Mouse (Mus musculus): ENCODE data around the gene Gabarap. TPM values are rescaled to one million over a fixed set of nuclear protein-coding genes. Genes with fewer than 3 reads are reported as not detected.
"Not testable (repeated sequence)": the region's sequence is repeated elsewhere in the genome, so short reads cannot be mapped to it uniquely, and the experiment has no call there.

Gene Gabarap
- polyA plus RNA-seq, 1 experiment from 2014 or later = 437 TPM

- Histone ChIP-seq H3K9ac (replicated peaks; ENCODE audit: low read length) (no peak overlapping the region), H3K27ac (ENCODE audit: low read length) (no peak overlapping the region), H3K4me1 (ENCODE audit: insufficient read depth, low read length) (peaks cover 12% of the 10 kb centered on the region), H3K36me3 (ENCODE audit: insufficient read depth, low read length) (peaks cover 85% of the 10 kb centered on the region), H3K27me3 (ENCODE audit: insufficient read depth, low read length) (no peaks in the 10 kb centered on the region), H3K4me2 (replicated peaks; ENCODE audit: low read depth, low read length) (no peak overlapping the region), H3K4me3 (ENCODE audit: low read length) (no peak overlapping the region), H3K9me3 (ENCODE audit: low read length) (no peaks in the 10 kb centered on the region)
- 73% methylated on average over 6 of the region's 6 CpGs for WGBS
- no peak for ATAC-seq (ENCODE audit: low FRiP score, low TSS enrichment)
Observed at GRCm38 (mm10) chr11:70010033-70010432, 19.1 kb downstream of the Gabarap start.

GRCm38 (mm10) chr11:70010548-70010947 is 19.6 kb downstream of the Gabarap start:
- Histone ChIP-seq H3K4me1 (ENCODE audit: insufficient read depth, low read length) (peaks cover 14% of the 10 kb centered on the region), H3K9ac (replicated peaks; ENCODE audit: low read length) (no peak overlapping the region), H3K36me3 (ENCODE audit: insufficient read depth, low read length) (peaks cover 80% of the 10 kb centered on the region), H3K4me3 (ENCODE audit: low read length) (no peak overlapping the region), H3K9me3 (ENCODE audit: low read length) (no peaks in the 10 kb centered on the region), H3K4me2 (replicated peaks; ENCODE audit: low read depth, low read length) (no peak overlapping the region), H3K27ac (ENCODE audit: low read length) (no peak overlapping the region), H3K27me3 (ENCODE audit: insufficient read depth, low read length) (no peaks in the 10 kb centered on the region)
- WGBS = 83% methylated on average over 12 of the region's 12 CpGs
- no peak for ATAC-seq (ENCODE audit: low FRiP score, low TSS enrichment)

- Histone ChIP-seq H3K27me3 (ENCODE audit: insufficient read depth, low read length) (no peaks in the 10 kb centered on the region), H3K27ac (ENCODE audit: low read length) (no peak overlapping the region), H3K9me3 (ENCODE audit: low read length) (no peaks in the 10 kb centered on the region), H3K4me1 (ENCODE audit: insufficient read depth, low read length) (peaks cover 16% of the 10 kb centered on the region), H3K36me3 (ENCODE audit: insufficient read depth, low read length) (peaks cover 76% of the 10 kb centered on the region), H3K4me2 (replicated peaks; ENCODE audit: low read depth, low read length) (no peak overlapping the region), H3K9ac (replicated peaks; ENCODE audit: low read length) (no peak overlapping the region), H3K4me3 (ENCODE audit: low read length) (no peak overlapping the region)
- no peak for ATAC-seq (ENCODE audit: low FRiP score, low TSS enrichment)
- WGBS = 87% methylated on average over 10 of the region's 10 CpGs
Observed at GRCm38 (mm10) chr11:70010961-70011360, 20.0 kb downstream of the Gabarap start.

- no peak overlapping the region for H3K27ac ChIP-seq (ENCODE audit: low read length)
- peaks cover 29% of the 10 kb centered on the region for H3K4me1 ChIP-seq (ENCODE audit: insufficient read depth, low read length)
- H3K36me3 ChIP-seq (ENCODE audit: insufficient read depth, low read length) = peaks cover 57% of the 10 kb centered on the region
- H3K4me3 ChIP-seq (ENCODE audit: low read length) = no peak overlapping the region
- H3K4me2 ChIP-seq (replicated peaks; ENCODE audit: low read depth, low read length) = no peak overlapping the region
- no peak overlapping the region for H3K9ac ChIP-seq (replicated peaks; ENCODE audit: low read length)
- H3K27me3 ChIP-seq (ENCODE audit: insufficient read depth, low read length) = no peaks in the 10 kb centered on the region
- 89% methylated on average over 9 of the region's 9 CpGs for WGBS
- no peak for ATAC-seq (ENCODE audit: low FRiP score, low TSS enrichment)
- H3K9me3 ChIP-seq (ENCODE audit: low read length) = no peaks in the 10 kb centered on the region
Observed at GRCm38 (mm10) chr11:70012931-70013330, 22.0 kb downstream of the Gabarap start.

- Histone ChIP-seq H3K9me3 (ENCODE audit: low read length) (no peaks in the 10 kb centered on the region), H3K27me3 (ENCODE audit: insufficient read depth, low read length) (no peaks in the 10 kb centered on the region), H3K27ac (ENCODE audit: low read length) (no peak overlapping the region), H3K36me3 (ENCODE audit: insufficient read depth, low read length) (peaks cover 52% of the 10 kb centered on the region), H3K9ac (replicated peaks; ENCODE audit: low read length) (no peak overlapping the region), H3K4me1 (ENCODE audit: insufficient read depth, low read length) (peaks cover 32% of the 10 kb centered on the region), H3K4me2 (replicated peaks; ENCODE audit: low read depth, low read length) (no peak overlapping the region), H3K4me3 (ENCODE audit: low read length) (no peak overlapping the region)
- 87% methylated on average over 3 of the region's 3 CpGs for WGBS
- ATAC-seq (ENCODE audit: low FRiP score, low TSS enrichment) = no peak
Observed at GRCm38 (mm10) chr11:70013408-70013807, 22.5 kb downstream of the Gabarap start.

- Histone ChIP-seq H3K4me3 (ENCODE audit: low read length) (no peak overlapping the region), H3K36me3 (ENCODE audit: insufficient read depth, low read length) (peaks cover 45% of the 10 kb centered on the region), H3K9me3 (ENCODE audit: low read length) (no peaks in the 10 kb centered on the region), H3K9ac (replicated peaks; ENCODE audit: low read length) (peak overlapping the region; percentile 81; the same call in 1 of the 2 replicates), H3K27me3 (ENCODE audit: insufficient read depth, low read length) (no peaks in the 10 kb centered on the region), H3K4me1 (ENCODE audit: insufficient read depth, low read length) (peaks cover 38% of the 10 kb centered on the region), H3K27ac (ENCODE audit: low read length) (peak overlapping the region; percentile 84; the same call in 1 of the 2 replicates), H3K4me2 (replicated peaks; ENCODE audit: low read depth, low read length) (peak overlapping the region; percentile 90; the same call in 1 of the 2 replicates)
- no peak for ATAC-seq (ENCODE audit: low FRiP score, low TSS enrichment)
- WGBS = 43% methylated on average over 5 of the region's 5 CpGs
Observed at GRCm38 (mm10) chr11:70014051-70014450, 23.1 kb downstream of the Gabarap start.

GRCm38 (mm10) chr11:70014880-70015558 is 24.1 kb downstream of the Gabarap start, which contains the start of gene Acadvl:
Acadvl (minus strand) TSS chr11:70015411.
- Histone ChIP-seq H3K27ac (ENCODE audit: low read length) (peak within 1 kb of the TSS; percentile 84), H3K9ac (replicated peaks; ENCODE audit: low read length) (peak within 1 kb of the TSS; percentile 81), H3K4me1 (ENCODE audit: insufficient read depth, low read length) (peaks cover 47% of the 10 kb centered on the region), H3K4me3 (ENCODE audit: low read length) (peak within 1 kb of the TSS; percentile 72), H3K9me3 (ENCODE audit: low read length) (no peaks in the 10 kb centered on the region), H3K27me3 (ENCODE audit: insufficient read depth, low read length) (no peaks in the 10 kb centered on the region), H3K4me2 (replicated peaks; ENCODE audit: low read depth, low read length) (peak within 1 kb of the TSS; percentile 90), H3K36me3 (ENCODE audit: insufficient read depth, low read length) (peaks cover 36% of the 10 kb centered on the region)
- WGBS = under 1% methylated on average over 35 of the region's 35 CpGs
- ATAC-seq (ENCODE audit: low FRiP score, low TSS enrichment) = peak; percentile 85

GRCm38 (mm10) chr11:70015677-70016076 is 24.7 kb downstream of the Gabarap start:
- 66% methylated on average over 6 of the region's 6 CpGs for WGBS
- peaks cover 29% of the 10 kb centered on the region for H3K36me3 ChIP-seq (ENCODE audit: insufficient read depth, low read length)
- peaks cover 53% of the 10 kb centered on the region for H3K4me1 ChIP-seq (ENCODE audit: insufficient read depth, low read length)
- peak overlapping the region; percentile 72; the same call in 1 of the 2 replicates for H3K4me3 ChIP-seq (ENCODE audit: low read length)
- no peak for ATAC-seq (ENCODE audit: low FRiP score, low TSS enrichment)
- H3K27me3 ChIP-seq (ENCODE audit: insufficient read depth, low read length) = no peaks in the 10 kb centered on the region
- H3K9me3 ChIP-seq (ENCODE audit: low read length) = no peaks in the 10 kb centered on the region
- H3K9ac ChIP-seq (replicated peaks; ENCODE audit: low read length) = no peak overlapping the region
- peak overlapping the region; percentile 90 for H3K4me2 ChIP-seq (replicated peaks; ENCODE audit: low read depth, low read length)
- H3K27ac ChIP-seq (ENCODE audit: low read length) = no peak overlapping the region

- H3K27me3 ChIP-seq (ENCODE audit: insufficient read depth, low read length); H3K27ac ChIP-seq (ENCODE audit: low read length); H3K9ac ChIP-seq (replicated peaks; ENCODE audit: low read length); H3K9me3 ChIP-seq (ENCODE audit: low read length); H3K4me2 ChIP-seq (replicated peaks; ENCODE audit: low read depth, low read length); ATAC-seq (ENCODE audit: low FRiP score, low TSS enrichment); H3K4me3 ChIP-seq (ENCODE audit: low read length): not testable (repeated sequence)
- Histone ChIP-seq H3K36me3 (ENCODE audit: insufficient read depth, low read length) (peaks cover 24% of the 10 kb centered on the region), H3K4me1 (ENCODE audit: insufficient read depth, low read length) (peaks cover 53% of the 10 kb centered on the region)
- WGBS = 85% methylated on average over 2 of the region's 2 CpGs
Observed at GRCm38 (mm10) chr11:70016177-70016576, 25.2 kb downstream of the Gabarap start.

GRCm38 (mm10) chr11:70016669-70017068 is 25.7 kb downstream of the Gabarap start, which contains the start of gene Dlg4:
Dlg4 (plus strand) TSS chr11:70016942.
- H3K9ac ChIP-seq (replicated peaks; ENCODE audit: low read length) = peak within 1 kb of the TSS; percentile 85
- peak within 1 kb of the TSS; percentile 78 for H3K27ac ChIP-seq (ENCODE audit: low read length)
- peak within 1 kb of the TSS; percentile 94 for H3K4me2 ChIP-seq (replicated peaks; ENCODE audit: low read depth, low read length)
- H3K36me3 ChIP-seq (ENCODE audit: insufficient read depth, low read length) = peaks cover 19% of the 10 kb centered on the region
- no peaks in the 10 kb centered on the region for H3K27me3 ChIP-seq (ENCODE audit: insufficient read depth, low read length)
- WGBS = 66% methylated on average over 3 of the region's 3 CpGs
- ATAC-seq (ENCODE audit: low FRiP score, low TSS enrichment) = no peak
- H3K4me1 ChIP-seq (ENCODE audit: insufficient read depth, low read length) = peaks cover 53% of the 10 kb centered on the region
- H3K9me3 ChIP-seq (ENCODE audit: low read length) = no peaks in the 10 kb centered on the region
- peak within 1 kb of the TSS; percentile 74 for H3K4me3 ChIP-seq (ENCODE audit: low read length)

All from kidney, embryonic 16.5 days (tissue).